Mouse (Mus musculus) forebrain, embryonic 15.5 days (tissue): ENCODE measurements around the gene Fsd1l. TPM values are rescaled to one million over a fixed set of nuclear protein-coding genes. Genes with fewer than 3 reads are reported as not detected.

Experiments
- polyA plus RNA-seq: library from polyadenylated mRNA; unstranded; fragments of >200 nt; fragmentation: Nextera tagmentation; extraction: Ambion mirVana; gene quantifications from 2 replicates; pipeline ENCODE4 v1.2.1, GENCODE M21; 2015

Fsd1l gene
- polyA plus RNA-seq, 1 experiment from 2014 or later = 47.6 TPM

Other genes with a start within 250 kb of the Fsd1l start
- gene Slc44a1, start 191.1 kb upstream of the Fsd1l start, polyA plus RNA-seq = 15.8 and 16.7 TPM in 2 replicates
- gene Fktn, start 82.5 kb downstream of the Fsd1l start, polyA plus RNA-seq = 19.2 and 20.8 TPM in 2 replicates
- 0.10 and 0.13 TPM in 2 replicates for gene Tal2, start 148.2 kb downstream of the Fsd1l start, polyA plus RNA-seq
- 5.6 and 6.7 TPM in 2 replicates for gene Tmem38b, start 194.6 kb downstream of the Fsd1l start, polyA plus RNA-seq